Mouse (Mus musculus): ENCODE results near the gene Srpk2. TPM values are rescaled to one million over a fixed set of nuclear protein-coding genes. Genes with fewer than 3 reads are reported as not detected.

Gene Srpk2
- polyA plus RNA-seq, 1 experiment from 2014 or later = 98.4 TPM

DNA sequence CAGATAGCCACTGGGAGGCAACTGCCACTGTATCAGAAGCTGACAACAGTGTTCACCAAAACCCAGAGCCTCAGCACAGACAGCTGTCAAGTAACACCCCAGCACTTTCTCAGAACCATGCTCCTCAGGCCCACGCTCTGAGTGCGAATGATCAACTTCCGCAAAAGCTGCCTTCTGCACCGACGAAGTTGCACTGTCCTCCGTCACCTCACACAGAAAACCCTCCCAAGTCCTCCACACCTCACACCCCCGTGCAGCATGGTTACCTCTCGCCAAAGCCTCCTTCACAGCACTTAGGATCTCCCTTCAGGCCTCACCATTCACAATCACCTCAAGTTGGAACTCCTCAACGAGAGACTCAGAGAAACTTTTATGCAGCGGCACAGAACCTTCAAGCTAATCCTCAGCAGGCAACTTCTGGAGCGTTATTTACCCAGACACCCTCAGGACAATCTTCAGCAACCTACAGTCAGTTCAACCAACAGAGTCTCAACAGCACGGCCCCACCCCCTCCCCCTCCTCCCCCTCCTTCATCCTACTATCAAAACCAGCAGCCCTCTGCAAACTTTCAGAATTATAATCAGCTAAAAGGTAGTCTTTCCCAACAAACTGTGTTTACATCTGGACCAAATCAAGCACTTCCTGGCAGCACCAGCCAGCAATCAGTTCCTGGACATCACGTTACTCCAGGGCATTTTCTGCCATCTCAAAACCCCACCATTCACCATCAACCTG is 182.7 kb downstream of the Srpk2 start:
- H3K4me1 ChIP-seq (ENCODE audit: control insufficient read depth, insufficient read depth, low read length) = no peaks in the 10 kb centered on the region
- H3K36me3 ChIP-seq (ENCODE audit: control insufficient read depth, insufficient read depth, low read length) = peaks cover 69% of the 10 kb centered on the region
- H3K4me3 ChIP-seq (ENCODE audit: low read depth, low read length) = no peak overlapping the region
- DNase-seq (ENCODE audit: low spot score) (no peak), ATAC-seq (no peak)
- no peaks in the 10 kb centered on the region for H3K27me3 ChIP-seq (replicated peaks; ENCODE audit: control insufficient read depth, insufficient read depth, low read length)
- H3K27ac ChIP-seq (ENCODE audit: low read depth, low read length) = no peak overlapping the region
- WGBS = 85% methylated on average over 13 of the region's 13 CpGs
- no peak overlapping the region for H3K4me2 ChIP-seq (ENCODE audit: low read length)
- H3K9ac ChIP-seq (ENCODE audit: low read length) = no peak overlapping the region
- no peaks in the 10 kb centered on the region for H3K9me3 ChIP-seq (replicated peaks; ENCODE audit: control insufficient read depth, low read length)

DNA sequence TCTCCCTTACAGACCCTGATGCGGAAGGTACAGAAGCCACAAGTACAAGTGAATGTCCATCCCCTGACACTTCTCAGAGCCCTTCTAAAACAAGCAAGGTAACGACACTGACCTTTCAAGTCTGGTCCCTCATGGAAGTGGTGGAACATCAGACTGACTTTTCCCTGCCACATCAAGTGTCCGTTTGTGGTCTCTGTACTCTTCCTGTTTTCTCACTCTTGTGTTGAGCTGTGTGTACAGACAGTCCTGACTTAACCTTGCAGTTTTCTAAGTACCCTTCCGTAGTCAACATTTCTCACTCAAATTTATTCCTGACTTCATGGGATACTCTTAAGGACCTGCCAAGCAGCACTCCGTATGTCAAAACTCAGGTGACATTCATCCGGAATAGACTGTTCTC is 183.7 kb downstream of the Srpk2 start:
- Histone ChIP-seq H3K4me1 (ENCODE audit: control insufficient read depth, insufficient read depth, low read length) (no peaks in the 10 kb centered on the region), H3K36me3 (ENCODE audit: control insufficient read depth, insufficient read depth, low read length) (peaks cover 71% of the 10 kb centered on the region), H3K9me3 (replicated peaks; ENCODE audit: control insufficient read depth, low read length) (no peaks in the 10 kb centered on the region), H3K4me2 (ENCODE audit: low read length) (no peak overlapping the region), H3K27ac (ENCODE audit: low read depth, low read length) (no peak overlapping the region), H3K4me3 (ENCODE audit: low read depth, low read length) (no peak overlapping the region), H3K27me3 (replicated peaks; ENCODE audit: control insufficient read depth, insufficient read depth, low read length) (no peaks in the 10 kb centered on the region), H3K9ac (ENCODE audit: low read length) (no peak overlapping the region)
- ATAC-seq (no peak), DNase-seq (ENCODE audit: low spot score) (no peak)
- WGBS = 94% methylated on average over 6 of the region's 6 CpGs

DNA sequence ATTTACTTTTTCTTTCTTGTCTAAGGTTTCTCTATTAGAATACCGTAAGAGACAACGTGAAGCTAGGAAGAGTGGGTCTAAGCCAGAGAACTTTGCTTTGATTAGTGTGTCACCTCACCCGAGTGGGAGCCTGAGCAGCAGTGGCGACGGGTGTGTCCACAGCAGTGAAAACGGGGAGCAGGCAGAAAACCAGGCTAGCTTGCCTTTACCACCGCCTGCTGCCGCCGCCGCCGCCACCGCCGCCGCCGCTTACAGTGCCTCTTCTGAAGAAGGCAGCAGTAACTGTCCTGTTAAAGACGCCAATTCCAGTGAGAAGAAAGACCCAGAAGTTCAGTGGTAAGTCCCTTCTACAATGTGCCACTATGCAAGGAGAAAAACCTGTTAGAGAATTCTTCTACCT is 185.2 kb downstream of the Srpk2 start:
- H3K4me3 ChIP-seq (ENCODE audit: low read depth, low read length) = no peak overlapping the region
- no peak for ATAC-seq
- H3K9ac ChIP-seq (ENCODE audit: low read length) = no peak overlapping the region
- WGBS = 95% methylated on average over 16 of the region's 16 CpGs
- H3K27ac ChIP-seq (ENCODE audit: low read depth, low read length) = no peak overlapping the region
- H3K4me2 ChIP-seq (ENCODE audit: low read length) = no peak overlapping the region
- H3K9me3 ChIP-seq (replicated peaks; ENCODE audit: control insufficient read depth, low read length) = no peaks in the 10 kb centered on the region
- peaks cover 80% of the 10 kb centered on the region for H3K36me3 ChIP-seq (ENCODE audit: control insufficient read depth, insufficient read depth, low read length)
- H3K27me3 ChIP-seq (replicated peaks; ENCODE audit: control insufficient read depth, insufficient read depth, low read length) = no peaks in the 10 kb centered on the region
- no peak for DNase-seq (ENCODE audit: low spot score)
- H3K4me1 ChIP-seq (ENCODE audit: control insufficient read depth, insufficient read depth, low read length) = no peaks in the 10 kb centered on the region

DNA sequence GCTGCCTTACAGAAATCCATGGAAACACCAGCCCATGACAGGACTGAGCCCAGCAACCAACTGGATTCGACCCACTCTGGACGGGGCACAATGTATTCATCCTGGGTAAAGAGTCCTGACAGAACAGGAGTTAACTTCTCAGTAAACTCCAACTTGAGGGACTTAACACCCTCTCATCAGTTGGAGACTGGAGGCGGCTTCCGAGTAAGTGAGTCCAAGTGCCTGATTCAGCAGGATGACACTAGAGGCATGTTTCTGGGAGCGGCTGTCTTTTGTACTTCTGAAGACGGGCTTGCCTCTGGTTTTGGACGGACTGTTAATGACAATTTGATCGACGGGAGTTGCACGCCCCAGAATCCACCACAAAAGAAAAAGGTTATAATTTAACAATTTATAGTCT is 186.5 kb downstream of the Srpk2 start:
- no peak for DNase-seq (ENCODE audit: low spot score)
- Histone ChIP-seq H3K36me3 (ENCODE audit: control insufficient read depth, insufficient read depth, low read length) (peaks cover 86% of the 10 kb centered on the region), H3K9me3 (replicated peaks; ENCODE audit: control insufficient read depth, low read length) (no peaks in the 10 kb centered on the region), H3K4me3 (ENCODE audit: low read depth, low read length) (no peak overlapping the region), H3K27me3 (replicated peaks; ENCODE audit: control insufficient read depth, insufficient read depth, low read length) (no peaks in the 10 kb centered on the region), H3K9ac (ENCODE audit: low read length) (no peak overlapping the region), H3K27ac (ENCODE audit: low read depth, low read length) (no peak overlapping the region), H3K4me2 (ENCODE audit: low read length) (no peak overlapping the region), H3K4me1 (ENCODE audit: control insufficient read depth, insufficient read depth, low read length) (no peaks in the 10 kb centered on the region)
- 90% methylated on average over 10 of the region's 10 CpGs for WGBS
- no peak for ATAC-seq

DNA sequence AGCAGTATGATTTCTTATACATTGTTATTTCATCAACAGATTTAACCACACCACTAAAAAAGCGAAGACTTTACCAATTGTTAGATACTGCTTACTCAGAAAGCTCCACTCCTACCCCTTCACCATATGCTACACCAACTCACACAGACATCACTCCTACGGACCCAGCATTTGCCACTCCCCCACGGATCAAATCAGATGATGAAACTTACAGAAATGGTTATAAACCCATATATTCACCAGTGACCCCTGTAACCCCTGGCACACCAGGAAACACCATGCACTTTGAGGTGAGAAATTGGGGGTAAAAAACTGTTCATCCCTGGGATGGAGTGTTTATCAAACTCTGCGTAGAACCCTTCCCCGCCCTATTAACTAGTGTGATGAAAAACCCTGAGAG is 187.5 kb downstream of the Srpk2 start:
- H3K9ac ChIP-seq (ENCODE audit: low read length) = no peak overlapping the region
- H3K4me1 ChIP-seq (ENCODE audit: control insufficient read depth, insufficient read depth, low read length) = no peaks in the 10 kb centered on the region
- H3K4me3 ChIP-seq (ENCODE audit: low read depth, low read length) = no peak overlapping the region
- H3K4me2 ChIP-seq (ENCODE audit: low read length) = no peak overlapping the region
- peaks cover 86% of the 10 kb centered on the region for H3K36me3 ChIP-seq (ENCODE audit: control insufficient read depth, insufficient read depth, low read length)
- H3K9me3 ChIP-seq (replicated peaks; ENCODE audit: control insufficient read depth, low read length) = no peaks in the 10 kb centered on the region
- H3K27me3 ChIP-seq (replicated peaks; ENCODE audit: control insufficient read depth, insufficient read depth, low read length) = no peaks in the 10 kb centered on the region
- 93% methylated on average over 5 of the region's 5 CpGs for WGBS
- ATAC-seq (no peak), DNase-seq (ENCODE audit: low spot score) (no peak)
- H3K27ac ChIP-seq (ENCODE audit: low read depth, low read length) = no peak overlapping the region

DNA sequence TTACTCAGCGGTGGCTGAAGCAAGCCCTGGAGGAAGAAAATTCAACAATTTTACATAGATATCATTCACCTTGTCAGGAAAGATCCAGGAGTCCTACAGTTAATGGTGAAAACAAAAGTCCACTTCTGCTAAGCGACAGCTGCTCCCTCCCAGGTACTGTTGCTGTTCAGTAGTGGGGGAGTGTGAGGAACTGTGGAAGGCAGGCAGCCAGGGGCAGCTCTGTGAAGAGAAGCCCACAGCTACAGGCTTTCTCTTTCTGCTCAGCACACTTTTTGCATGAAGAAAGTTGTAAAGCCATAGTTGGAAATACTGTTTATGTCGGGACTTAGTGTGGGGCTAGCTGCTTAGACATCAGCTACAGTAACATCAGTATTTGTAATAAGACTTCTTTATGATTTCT is 188.0 kb downstream of the Srpk2 start:
- 88% methylated on average over 3 of the region's 3 CpGs for WGBS
- Histone ChIP-seq H3K27me3 (replicated peaks; ENCODE audit: control insufficient read depth, insufficient read depth, low read length) (no peaks in the 10 kb centered on the region), H3K4me3 (ENCODE audit: low read depth, low read length) (no peak overlapping the region), H3K4me2 (ENCODE audit: low read length) (no peak overlapping the region), H3K4me1 (ENCODE audit: control insufficient read depth, insufficient read depth, low read length) (no peaks in the 10 kb centered on the region), H3K9ac (ENCODE audit: low read length) (no peak overlapping the region), H3K36me3 (ENCODE audit: control insufficient read depth, insufficient read depth, low read length) (peaks cover 85% of the 10 kb centered on the region), H3K9me3 (replicated peaks; ENCODE audit: control insufficient read depth, low read length) (no peaks in the 10 kb centered on the region), H3K27ac (ENCODE audit: low read depth, low read length) (no peak overlapping the region)
- DNase-seq (ENCODE audit: low spot score) (no peak), ATAC-seq (no peak)

DNA sequence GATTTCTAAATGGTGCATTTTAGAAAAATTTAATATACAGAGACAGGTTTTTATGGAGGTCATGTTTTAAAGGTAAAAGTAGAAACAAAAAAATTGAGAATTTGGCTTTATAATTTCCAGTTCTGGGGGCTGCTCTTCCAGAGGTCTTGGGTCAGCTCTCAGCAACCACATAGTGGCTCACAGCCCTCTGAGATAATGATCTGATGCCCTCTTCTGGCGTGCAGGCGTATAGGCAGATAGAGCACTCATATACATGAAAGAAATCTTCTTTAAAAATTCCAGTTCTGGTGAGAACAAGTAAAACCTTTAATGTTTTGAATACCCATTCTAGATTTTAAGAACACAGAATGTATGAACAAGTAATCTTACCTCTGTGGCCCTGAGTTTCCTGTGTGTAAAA is 193.6 kb downstream of the Srpk2 start:
- H3K27ac ChIP-seq (ENCODE audit: low read depth, low read length) = no peak overlapping the region
- peak; percentile 62 for DNase-seq (ENCODE audit: low spot score)

DNA sequence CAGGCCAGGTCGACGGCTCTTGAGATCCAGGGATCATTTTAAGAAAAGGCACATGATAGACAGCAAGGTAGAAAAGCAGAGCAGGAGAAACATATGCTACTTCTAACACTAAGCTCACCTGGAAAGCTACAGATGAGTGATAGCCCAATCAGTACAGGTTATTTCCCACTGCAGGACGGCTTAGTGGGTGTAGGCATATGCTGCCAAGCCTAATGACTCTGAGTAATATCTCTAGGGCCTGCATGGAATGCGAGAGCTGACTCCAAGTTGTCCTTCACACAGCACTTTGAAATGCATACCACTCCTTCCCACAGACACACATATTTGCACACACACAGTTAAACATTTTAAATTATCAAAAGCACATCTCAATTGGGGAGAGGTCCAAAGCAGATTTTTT is 195.2 kb downstream of the Srpk2 start:
- no peak for ATAC-seq
- Histone ChIP-seq H3K9me3 (replicated peaks; ENCODE audit: control insufficient read depth, low read length) (no peaks in the 10 kb centered on the region), H3K27ac (ENCODE audit: low read depth, low read length) (no peak overlapping the region), H3K4me3 (ENCODE audit: low read depth, low read length) (no peak overlapping the region), H3K4me1 (ENCODE audit: control insufficient read depth, insufficient read depth, low read length) (no peaks in the 10 kb centered on the region), H3K27me3 (replicated peaks; ENCODE audit: control insufficient read depth, insufficient read depth, low read length) (no peaks in the 10 kb centered on the region), H3K9ac (ENCODE audit: low read length) (no peak overlapping the region), H3K4me2 (ENCODE audit: low read length) (no peak overlapping the region), H3K36me3 (ENCODE audit: control insufficient read depth, insufficient read depth, low read length) (peaks cover 85% of the 10 kb centered on the region)
- no peak for DNase-seq (ENCODE audit: low spot score)
- 91% methylated on average over 4 of the region's 4 CpGs for WGBS

More for the DNA sequence above, 193.6 kb downstream of the Srpk2 start:
- ATAC-seq = 0 out of 2 replicates have a peak, but pooled peaks have one; percentile 54
- H3K36me3 ChIP-seq (ENCODE audit: control insufficient read depth, insufficient read depth, low read length) = peaks cover 82% of the 10 kb centered on the region
- no peaks in the 10 kb centered on the region for H3K4me1 ChIP-seq (ENCODE audit: control insufficient read depth, insufficient read depth, low read length)
- H3K9ac ChIP-seq (ENCODE audit: low read length) = no peak overlapping the region
- H3K4me3 ChIP-seq (ENCODE audit: low read depth, low read length) = no peak overlapping the region
- 39% methylated on average over 2 of the region's 2 CpGs for WGBS
- no peaks in the 10 kb centered on the region for H3K27me3 ChIP-seq (replicated peaks; ENCODE audit: control insufficient read depth, insufficient read depth, low read length)
- H3K9me3 ChIP-seq (replicated peaks; ENCODE audit: control insufficient read depth, low read length) = no peaks in the 10 kb centered on the region
- no peak overlapping the region for H3K4me2 ChIP-seq (ENCODE audit: low read length)

DNA sequence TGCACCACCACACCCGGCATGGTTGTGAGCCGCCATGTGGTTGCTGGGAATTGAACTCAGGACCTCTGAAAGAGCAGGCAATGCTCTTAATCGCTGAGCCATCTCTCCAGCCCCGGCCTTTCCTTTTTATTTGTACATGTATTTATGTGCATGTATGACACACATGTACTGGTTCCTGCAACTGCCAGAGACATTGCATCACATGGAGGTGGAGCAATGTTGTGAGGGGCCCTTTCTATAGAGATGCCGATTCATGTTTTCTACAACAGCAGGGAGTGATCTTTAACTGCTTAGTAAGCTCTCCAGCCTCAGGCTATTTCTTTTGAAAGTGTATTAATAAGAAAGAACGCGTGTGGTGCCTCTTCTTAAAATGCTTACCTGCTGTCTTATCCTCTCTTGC is 200.6 kb downstream of the Srpk2 start:
- peaks cover 88% of the 10 kb centered on the region for H3K36me3 ChIP-seq (ENCODE audit: control insufficient read depth, insufficient read depth, low read length)
- no peak for ATAC-seq

More for the DNA sequence above, 200.6 kb downstream of the Srpk2 start:
- Histone ChIP-seq H3K27ac (ENCODE audit: low read depth, low read length) (no peak overlapping the region), H3K4me3 (ENCODE audit: low read depth, low read length) (no peak overlapping the region), H3K27me3 (replicated peaks; ENCODE audit: control insufficient read depth, insufficient read depth, low read length) (no peaks in the 10 kb centered on the region), H3K4me1 (ENCODE audit: control insufficient read depth, insufficient read depth, low read length) (no peaks in the 10 kb centered on the region), H3K9me3 (replicated peaks; ENCODE audit: control insufficient read depth, low read length) (no peaks in the 10 kb centered on the region), H3K4me2 (ENCODE audit: low read length) (no peak overlapping the region), H3K9ac (ENCODE audit: low read length) (no peak overlapping the region)
- DNase-seq (ENCODE audit: low spot score) = no peak
- 92% methylated on average over 7 of the region's 7 CpGs for WGBS
